In genomic region chr1:74880785-74881360, GRCm38 (mm10) we compare ENCODE assay signal across 8 mouse cellular contexts. TPM values are rescaled to one million over a fixed set of nuclear protein-coding genes. Genes with fewer than 3 reads are reported as not detected.
A peak's percentile ranks its signal among the peaks of the same experiment; 100 is the strongest.
DNase-seq lines count a peak whose midpoint lies in the region; ATAC-seq and TF ChIP-seq lines count a peak whose summit lies in the region.
"Had no signal": no experiment of that assay in that cellular context is flagged by ENCODE, and none has a peak within 500 bp of the region (broad histone marks: within the 10 kb centered on the region; RNA-seq: fewer than 3 reads in every experiment).

No protein-coding gene starts in this region.

- TF ChIP-seq CTCF in C2C12 (IDR thresholded peaks at IDR 0.05; ENCODE audit: control insufficient read depth, insufficient read depth, insufficient read length), result peak; percentile 68

- no peak overlapping the region for H3K9ac ChIP-seq in kidney, embryonic 15.5 days

- H3ac ChIP-seq in C2C12 (ENCODE audit: control insufficient read depth, insufficient read length, low read depth), result no peak overlapping the region

- peaks cover 32% of the 10 kb centered on the region for H3K4me1 ChIP-seq in kidney, embryonic 15.5 days

- peak overlapping the region; percentile 31; the same call in 1 of the 2 replicates for H3K4me2 ChIP-seq in kidney, embryonic 15.5 days

- no peaks in the 10 kb centered on the region for H3K79me2 ChIP-seq in C2C12 (ENCODE audit: control insufficient read depth, insufficient read depth)

- WGBS in kidney, embryonic 15.5 days, result 2% methylated on average over 18 of the region's 18 CpGs

- peaks cover 59% of the 10 kb centered on the region for H3K27me3 ChIP-seq in C2C12 (ENCODE audit: control insufficient read depth, insufficient read depth, insufficient read length)
- H3K27me3 ChIP-seq in kidney, embryonic 15.5 days, result peaks cover 89% of the 10 kb centered on the region

- H3K36me3 ChIP-seq in C2C12 (ENCODE audit: control insufficient read depth, insufficient read depth), result no peaks in the 10 kb centered on the region
- H3K36me3 ChIP-seq in kidney, embryonic 15.5 days, result no peaks in the 10 kb centered on the region

- no peaks in the 10 kb centered on the region for H3K9me3 ChIP-seq in kidney, embryonic 15.5 days (replicated peaks)

- no peaks in the 10 kb centered on the region for H3K79me3 ChIP-seq in C2C12 (ENCODE audit: low read depth)

- DNase-seq in MEL-GATA-1-ER (ENCODE audit: extremely low read depth, low read depth), result peak; percentile 7
- DNase-seq in cerebellum, adult 9-11 months, result peak; percentile 73
- peak; percentile 14 to 32 for DNase-seq in gastrocnemius, adult 8-10 months (ENCODE audit: low spot score in 2 of 2)
- peak; percentile 72 for DNase-seq in lung, postnatal 10 days
- DNase-seq in retina, postnatal 7 days (ENCODE audit: low read depth, low spot score), result peak; percentile 76

- ATAC-seq in kidney, embryonic 15.5 days (replicated peaks; ENCODE audit: low FRiP score), result no peak

- no peak overlapping the region for H3K4me3 ChIP-seq in C2C12 (ENCODE audit: insufficient read depth, poor library complexity, severe bottlenecking)
- peak overlapping the region; percentile 12; the same call in 1 of the 2 replicates for H3K4me3 ChIP-seq in kidney, embryonic 15.5 days (replicated peaks)

- no peak overlapping the region for H3K27ac ChIP-seq in kidney, embryonic 15.5 days

TF ChIP-seq in C2C12, 6 proteins besides CTCF, POLR2A, EP300 and RAD21:
- TF ChIP-seq MYOG (IDR thresholded peaks at IDR 0.05; ENCODE audit: control insufficient read depth, extremely low read depth, insufficient read length) (no peak), FOSL1 (IDR thresholded peaks at IDR 0.05; ENCODE audit: insufficient read depth, low read length, poor library complexity, severe bottlenecking) (no peak), MAX (IDR thresholded peaks at IDR 0.05) (no peak), MYOD1 (IDR thresholded peaks at IDR 0.05; ENCODE audit: control insufficient read depth, insufficient read length, low read depth) (no peak), USF1 (IDR thresholded peaks at IDR 0.05; ENCODE audit: low read depth) (no peak), CEBPB (IDR thresholded peaks at IDR 0.05; ENCODE audit: low read depth) (no peak)

RNA-seq across cellular contexts. Expression of gene Fev, which starts 4.3 kb away (rescaled TPM):
- polyA plus RNA-seq in C2C12 (2012; fragmentation: generic; extraction: Trizol), result not detected
- not detected for total RNA-seq in gastrocnemius, adult 8-10 months (2022)
- 0.53 and 0.67 TPM in 2 replicates for polyA plus RNA-seq in kidney, embryonic 15.5 days (2015; fragmentation: Nextera tagmentation; extraction: Ambion mirVana)
- polyA plus RNA-seq: gonadal fat pad, adult 2 months had no signal

RNA-seq across cellular contexts. Expression of gene Cryba2, which starts 12.1 kb away (rescaled TPM):
- polyA plus RNA-seq in C2C12 (2012; fragmentation: generic; extraction: Trizol), result not detected
- total RNA-seq in gastrocnemius, adult 8-10 months (2022), result not detected
- not detected in 2 replicates for polyA plus RNA-seq in kidney, embryonic 15.5 days (2015; fragmentation: Nextera tagmentation; extraction: Ambion mirVana)

RNA-seq across cellular contexts. Expression of gene Cdk5r2, which starts 26.1 kb away (rescaled TPM):
- 0.04 TPM for polyA plus RNA-seq in C2C12 (2012; fragmentation: generic; extraction: Trizol)
- not detected for total RNA-seq in gastrocnemius, adult 8-10 months (2022)
- 0.05 TPM in 1 of 2 replicates, not detected in the other for polyA plus RNA-seq in kidney, embryonic 15.5 days (2015; fragmentation: Nextera tagmentation; extraction: Ambion mirVana)

RNA-seq across cellular contexts. Expression of gene Cfap65, which starts 54.5 kb away (rescaled TPM):
- polyA plus RNA-seq in C2C12 (2012; fragmentation: generic; extraction: Trizol), result not detected
- not detected for total RNA-seq in gastrocnemius, adult 8-10 months (2022)
- polyA plus RNA-seq in kidney, embryonic 15.5 days (2015; fragmentation: Nextera tagmentation; extraction: Ambion mirVana), result 0.03 TPM in 1 of 2 replicates, not detected in the other

Comparison
In these comparisons a context has a peak if more than half of its experiments do, and no peak if none do; other contexts are left out.
1. DNase-seq: peak in every context shown above with its lines; median percentile 76 in retina, postnatal 7 days; 73 in cerebellum, adult 9-11 months; 72 in lung, postnatal 10 days; 23 in gastrocnemius, adult 8-10 months; 7 in MEL-GATA-1-ER.